Mouse (Mus musculus) bone marrow macrophage, adult 2 months (primary cell): Measurements from ENCODE around the gene Arhgap33. TPM values are rescaled to one million over a fixed set of nuclear protein-coding genes. Genes with fewer than 3 reads are reported as not detected.
A peak's percentile ranks its signal among the peaks of the same experiment; 100 is the strongest.

ENCODE experiments used
- H3K27ac ChIP-seq: 2 replicates; pipeline ENCODE4 v1.5.1; 2012; ENCODE audit warnings: low read depth, low read length; ENCODE audit not compliant: insufficient read depth
- H3K4me1 ChIP-seq: 2 replicates; pipeline ENCODE4 v1.6.1; 2012; ENCODE audit warnings: low read length; ENCODE audit not compliant: control insufficient read depth, insufficient read depth
- H3K4me3 ChIP-seq: 2 replicates; pipeline ENCODE4 v1.5.1; 2012; ENCODE audit warnings: mild to moderate bottlenecking, low read length, moderate library complexity; ENCODE audit not compliant: insufficient read depth
- CTCF ChIP-seq: IDR thresholded peaks from 2 replicates; pipeline ENCODE4 v1.5.1; 2012; ENCODE audit warnings: low read depth, mild to moderate bottlenecking, low read length, moderate library complexity
- POLR2A ChIP-seq: IDR thresholded peaks from 2 replicates; pipeline ENCODE4 v1.6.1; 2012; ENCODE audit warnings: mild to moderate bottlenecking, low read depth, low read length, borderline replicate concordance
- polyA plus RNA-seq: library from polyadenylated mRNA; stranded (reverse); fragments of >200 nt; gene quantifications from 2 replicates; pipeline ENCODE4 v1.2.4, GENCODE M21; 2012; ENCODE audit not compliant: missing spikeins, insufficient read depth, insufficient read length

Gene Arhgap33
- polyA plus RNA-seq, 1 experiment, result 8.4 TPM

- TF ChIP-seq POLR2A (no peak), CTCF (no peak)
- H3K4me1 ChIP-seq, result peaks cover 6% of the 10 kb centered on the region
- peak overlapping the region; percentile 37 for H3K27ac ChIP-seq
- peak overlapping the region; percentile 89 for H3K4me3 ChIP-seq
Measured at GRCm38 (mm10) chr7:30553021-30553589, 18.2 kb upstream of the Arhgap33 start.

GRCm38 (mm10) chr7:30552102-30553020, 17.5 kb upstream of the Arhgap33 start, which contains the start of the genes Hspb6 and Proser3:
Gene Hspb6 (plus strand): TSS chr7:30552178.
Gene Proser3 (minus strand): TSS chr7:30552299.
- peak within 1 kb of the TSS; percentile 83 for H3K27ac ChIP-seq
- H3K4me3 ChIP-seq, result peak within 1 kb of the TSS; percentile 89
- TF ChIP-seq CTCF (no peak), POLR2A (no peak)
- H3K4me1 ChIP-seq, result peaks cover 5% of the 10 kb centered on the region

- TF ChIP-seq POLR2A (no peak), CTCF (0 out of 2 replicates have a peak, but pooled peaks have one; percentile 10)
- Histone ChIP-seq H3K4me3 (peak overlapping the region; percentile 89), H3K4me1 (peaks cover 5% of the 10 kb centered on the region), H3K27ac (peak overlapping the region; percentile 83)
Measured at GRCm38 (mm10) chr7:30551445-30552101, 16.7 kb upstream of the Arhgap33 start.

DNA sequence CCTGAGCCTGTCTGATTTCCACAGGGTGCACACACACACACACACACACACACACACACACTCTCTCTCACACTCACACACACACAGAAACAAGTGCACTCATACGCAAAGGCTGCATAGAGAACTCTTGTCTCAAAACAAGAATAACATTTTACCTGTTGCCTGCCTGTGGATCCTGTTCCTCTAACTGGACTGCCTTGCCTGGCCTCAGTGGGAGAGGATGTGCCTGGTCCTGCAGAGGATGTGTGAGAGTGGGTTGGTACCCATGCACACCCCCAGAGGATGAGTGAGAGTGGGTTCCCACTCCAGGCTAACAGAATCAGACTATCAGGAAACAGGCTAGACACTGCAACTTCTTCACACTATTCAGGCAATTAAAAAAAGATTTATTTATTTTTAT, 15.7 kb upstream of the Arhgap33 start:
- H3K4me3 ChIP-seq, result no peak overlapping the region
- peaks cover 5% of the 10 kb centered on the region for H3K4me1 ChIP-seq
- H3K27ac ChIP-seq, result no peak overlapping the region
- no peak for TF ChIP-seq CTCF
- no peak for TF ChIP-seq POLR2A

GRCm38 (mm10) chr7:30549880-30550279, 15.0 kb upstream of the Arhgap33 start:
- H3K27ac ChIP-seq, result no peak overlapping the region
- H3K4me1 ChIP-seq, result peaks cover 5% of the 10 kb centered on the region
- no peak for TF ChIP-seq POLR2A
- H3K4me3 ChIP-seq, result no peak overlapping the region

GRCm38 (mm10) chr7:30544327-30544726, 9.5 kb upstream of the Arhgap33 start:
- Histone ChIP-seq H3K4me1 (no peaks in the 10 kb centered on the region), H3K27ac (no peak overlapping the region), H3K4me3 (no peak overlapping the region)
- TF ChIP-seq CTCF (no peak), POLR2A (no peak)

- TF ChIP-seq POLR2A (no peak), CTCF (no peak)
- H3K4me1 ChIP-seq, result peaks cover 2% of the 10 kb centered on the region; the same call in 1 of the 2 replicates
- H3K27ac ChIP-seq, result no peak overlapping the region
- no peak overlapping the region for H3K4me3 ChIP-seq
Measured at GRCm38 (mm10) chr7:30540572-30540971, 5.7 kb upstream of the Arhgap33 start.

GRCm38 (mm10) chr7:30533941-30534632, 773 bp downstream of the Arhgap33 start:
- no peak overlapping the region for H3K27ac ChIP-seq
- TF ChIP-seq CTCF, result no peak
- TF ChIP-seq POLR2A, result no peak
- peaks cover 4% of the 10 kb centered on the region; the same call in 1 of the 2 replicates for H3K4me1 ChIP-seq
- peak overlapping the region; percentile 85 for H3K4me3 ChIP-seq

- Histone ChIP-seq H3K27ac (no peak overlapping the region), H3K4me3 (no peak overlapping the region), H3K4me1 (peaks cover 4% of the 10 kb centered on the region; the same call in 1 of the 2 replicates)
- TF ChIP-seq POLR2A (no peak), CTCF (no peak)
Measured at GRCm38 (mm10) chr7:30532931-30533330, 1.9 kb downstream of the Arhgap33 start.
